Mouse (Mus musculus) retina, postnatal 7 days (tissue): ENCODE measurements around the gene Gnb1l.

Experiments
- DNase-seq: peaks from one replicate; pipeline ENCODE4 v3.0.0-alpha.2; 2012; ENCODE audit warnings: low read depth, low spot score

Gene Gnb1l

GRCm38 (mm10) chr16:18586076-18586905, 87.8 kb downstream of the Gnb1l start:
- no peak for DNase-seq

GRCm38 (mm10) chr16:18586906-18587546, 88.5 kb downstream of the Gnb1l start:
- DNase-seq = no peak

GRCm38 (mm10) chr16:18587847-18588737, 89.6 kb downstream of the Gnb1l start:
- no peak for DNase-seq

- DNase-seq = no peak
These were observed 90.2 kb downstream of the Gnb1l start for GRCm38 (mm10) chr16:18588738-18589055.

- no peak for DNase-seq
These were observed 90.6 kb downstream of the Gnb1l start for GRCm38 (mm10) chr16:18589080-18589621.

- DNase-seq = no peak
These were observed 91.6 kb downstream of the Gnb1l start, which contains the start of gene Tbx1 for GRCm38 (mm10) chr16:18589804-18590790. Gene Tbx1 (minus strand): TSS chr16:18590671.

GRCm38 (mm10) chr16:18591047-18592018, 92.8 kb downstream of the Gnb1l start:
- no peak for DNase-seq

- no peak for DNase-seq
These were observed 95.4 kb downstream of the Gnb1l start for GRCm38 (mm10) chr16:18593930-18594329.

- no peak for DNase-seq
These were observed 97.7 kb downstream of the Gnb1l start for GRCm38 (mm10) chr16:18596255-18596654.

- no peak for DNase-seq
These were observed 99.5 kb downstream of the Gnb1l start for GRCm38 (mm10) chr16:18598006-18598405.

- DNase-seq = no peak
These were observed 102.9 kb downstream of the Gnb1l start for GRCm38 (mm10) chr16:18601447-18601846.

- DNase-seq = no peak
These were observed 105.8 kb downstream of the Gnb1l start for GRCm38 (mm10) chr16:18604267-18604701.

GRCm38 (mm10) chr16:18605705-18606104, 107.2 kb downstream of the Gnb1l start:
- no peak for DNase-seq

GRCm38 (mm10) chr16:18608226-18608625, 109.7 kb downstream of the Gnb1l start:
- no peak for DNase-seq

- no peak for DNase-seq
These were observed 110.6 kb downstream of the Gnb1l start for GRCm38 (mm10) chr16:18609099-18609498.

- DNase-seq = no peak
These were observed 113.2 kb downstream of the Gnb1l start for GRCm38 (mm10) chr16:18611752-18612151.

GRCm38 (mm10) chr16:18613301-18613700, 114.8 kb downstream of the Gnb1l start:
- DNase-seq = no peak
